Mouse (Mus musculus): ENCODE measurements around the gene Fam206a. TPM values are rescaled to one million over a fixed set of nuclear protein-coding genes. Genes with fewer than 3 reads are reported as not detected.

The Fam206a gene
- polyA plus RNA-seq, 1 experiment from 2014 or later: 30.8 TPM

GRCm38 (mm10) chr4:56802669-56803150 lies 565 bp downstream of the Fam206a start:
- WGBS: 2% methylated on average over 25 of the region's 25 CpGs
- Histone ChIP-seq H3K9ac (ENCODE audit: low read length) (peak overlapping the region; percentile 82), H3K36me3 (ENCODE audit: control insufficient read depth, insufficient read depth, low read length) (no peaks in the 10 kb centered on the region; the same call in 1 of the 2 replicates), H3K27me3 (ENCODE audit: control insufficient read depth, insufficient read depth, low read length) (no peaks in the 10 kb centered on the region), H3K27ac (ENCODE audit: low read depth, low read length) (peak overlapping the region; percentile 57), H3K4me1 (replicated peaks; ENCODE audit: control insufficient read depth, insufficient read depth, low read length) (peaks cover 2% of the 10 kb centered on the region; the same call in 1 of the 2 replicates), H3K4me3 (ENCODE audit: low read depth, low read length) (peak overlapping the region; percentile 90), H3K4me2 (ENCODE audit: low read depth, low read length, severe bottlenecking) (peak overlapping the region; percentile 62), H3K9me3 (ENCODE audit: control insufficient read depth, low read length) (no peaks in the 10 kb centered on the region)
- ATAC-seq (replicated peaks; ENCODE audit: low FRiP score): peak; percentile 29; the same call in 1 of the 2 replicates
- no peak for DNase-seq (ENCODE audit: low spot score)

GRCm38 (mm10) chr4:56809050-56809449 lies 6.9 kb downstream of the Fam206a start:
- Histone ChIP-seq H3K4me1 (replicated peaks; ENCODE audit: control insufficient read depth, insufficient read depth, low read length) (no peaks in the 10 kb centered on the region), H3K27me3 (ENCODE audit: control insufficient read depth, insufficient read depth, low read length) (no peaks in the 10 kb centered on the region), H3K27ac (ENCODE audit: low read depth, low read length) (no peak overlapping the region), H3K4me2 (ENCODE audit: low read depth, low read length, severe bottlenecking) (no peak overlapping the region), H3K4me3 (ENCODE audit: low read depth, low read length) (no peak overlapping the region), H3K9ac (ENCODE audit: low read length) (no peak overlapping the region), H3K9me3 (ENCODE audit: control insufficient read depth, low read length) (no peaks in the 10 kb centered on the region), H3K36me3 (ENCODE audit: control insufficient read depth, insufficient read depth, low read length) (no peaks in the 10 kb centered on the region; the same call in 1 of the 2 replicates)
- DNase-seq (ENCODE audit: low spot score) (no peak), ATAC-seq (replicated peaks; ENCODE audit: low FRiP score) (no peak)
- WGBS: 79% methylated on average over 4 of the region's 4 CpGs

DNA sequence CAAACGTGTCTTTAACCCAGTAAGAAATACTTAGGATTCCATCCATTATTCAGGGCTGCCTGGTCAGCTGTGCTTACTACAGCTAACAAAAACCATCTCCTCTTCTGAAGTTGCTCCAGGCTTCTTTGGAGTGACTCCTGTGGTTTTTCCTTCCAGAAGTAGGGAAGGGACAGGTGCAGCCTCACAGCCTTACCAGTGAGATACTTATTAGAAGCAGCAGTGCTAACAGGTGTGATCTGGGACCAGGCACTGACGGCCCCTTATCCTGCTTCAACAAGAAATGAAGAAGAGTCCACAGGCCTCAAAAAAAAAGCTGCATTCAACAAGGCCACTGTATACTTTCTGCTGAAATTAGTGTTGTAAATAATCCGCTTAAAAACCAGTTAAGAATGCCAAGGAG lies 9.5 kb downstream of the Fam206a start:
- ATAC-seq (replicated peaks; ENCODE audit: low FRiP score): no peak
- Histone ChIP-seq H3K9me3 (ENCODE audit: control insufficient read depth, low read length) (no peaks in the 10 kb centered on the region), H3K36me3 (ENCODE audit: control insufficient read depth, insufficient read depth, low read length) (no peaks in the 10 kb centered on the region; the same call in 1 of the 2 replicates), H3K4me3 (ENCODE audit: low read depth, low read length) (no peak overlapping the region), H3K9ac (ENCODE audit: low read length) (no peak overlapping the region), H3K27me3 (ENCODE audit: control insufficient read depth, insufficient read depth, low read length) (no peaks in the 10 kb centered on the region), H3K4me1 (replicated peaks; ENCODE audit: control insufficient read depth, insufficient read depth, low read length) (no peaks in the 10 kb centered on the region), H3K27ac (ENCODE audit: low read depth, low read length) (no peak overlapping the region), H3K4me2 (ENCODE audit: low read depth, low read length, severe bottlenecking) (no peak overlapping the region)
- WGBS: 66% methylated on average over 3 of the region's 3 CpGs
- no peak for DNase-seq (ENCODE audit: low spot score)

GRCm38 (mm10) chr4:56812096-56812495 lies 10.0 kb downstream of the Fam206a start:
- Histone ChIP-seq H3K4me3 (ENCODE audit: low read depth, low read length) (no peak overlapping the region), H3K9ac (ENCODE audit: low read length) (no peak overlapping the region), H3K4me1 (replicated peaks; ENCODE audit: control insufficient read depth, insufficient read depth, low read length) (no peaks in the 10 kb centered on the region), H3K27ac (ENCODE audit: low read depth, low read length) (no peak overlapping the region), H3K9me3 (ENCODE audit: control insufficient read depth, low read length) (no peaks in the 10 kb centered on the region), H3K36me3 (ENCODE audit: control insufficient read depth, insufficient read depth, low read length) (no peaks in the 10 kb centered on the region; the same call in 1 of the 2 replicates), H3K4me2 (ENCODE audit: low read depth, low read length, severe bottlenecking) (no peak overlapping the region), H3K27me3 (ENCODE audit: control insufficient read depth, insufficient read depth, low read length) (no peaks in the 10 kb centered on the region)
- DNase-seq (ENCODE audit: low spot score) (no peak), ATAC-seq (replicated peaks; ENCODE audit: low FRiP score) (no peak)
- WGBS: 92% methylated on average over 4 of the region's 4 CpGs

DNA sequence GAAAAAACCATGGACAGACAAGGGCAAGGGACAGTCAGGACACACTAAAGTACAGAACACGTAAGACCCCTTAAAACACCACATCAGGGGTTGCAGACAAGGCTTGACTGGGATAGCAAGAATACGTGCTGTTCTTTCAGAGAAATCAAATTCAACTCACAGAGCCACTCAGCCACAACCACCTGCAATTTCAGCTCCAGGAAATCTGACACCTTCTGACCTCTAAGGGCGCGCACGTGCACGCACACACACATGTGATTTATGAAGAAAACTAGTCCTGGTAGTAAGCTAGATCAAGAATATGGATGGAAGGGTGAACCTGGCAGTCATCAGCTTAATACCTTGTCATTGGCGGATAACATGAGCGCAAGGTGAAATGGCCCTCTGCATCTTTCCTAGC lies 13.0 kb downstream of the Fam206a start:
- no peak for DNase-seq (ENCODE audit: low spot score)
- Histone ChIP-seq H3K27me3 (ENCODE audit: control insufficient read depth, insufficient read depth, low read length) (no peaks in the 10 kb centered on the region), H3K9ac (ENCODE audit: low read length) (no peak overlapping the region), H3K36me3 (ENCODE audit: control insufficient read depth, insufficient read depth, low read length) (no peaks in the 10 kb centered on the region; the same call in 1 of the 2 replicates), H3K4me2 (ENCODE audit: low read depth, low read length, severe bottlenecking) (no peak overlapping the region), H3K27ac (ENCODE audit: low read depth, low read length) (no peak overlapping the region), H3K4me1 (replicated peaks; ENCODE audit: control insufficient read depth, insufficient read depth, low read length) (no peaks in the 10 kb centered on the region), H3K4me3 (ENCODE audit: low read depth, low read length) (no peak overlapping the region), H3K9me3 (ENCODE audit: control insufficient read depth, low read length) (no peaks in the 10 kb centered on the region)
- 87% methylated on average over 8 of the region's 8 CpGs for WGBS
- ATAC-seq (replicated peaks; ENCODE audit: low FRiP score): no peak

- no peak for DNase-seq (ENCODE audit: low spot score)
- H3K4me1 ChIP-seq (replicated peaks; ENCODE audit: control insufficient read depth, insufficient read depth, low read length): no peaks in the 10 kb centered on the region
- H3K4me2 ChIP-seq (ENCODE audit: low read depth, low read length, severe bottlenecking): no peak overlapping the region
- no peak for ATAC-seq (replicated peaks; ENCODE audit: low FRiP score)
- H3K36me3 ChIP-seq (ENCODE audit: control insufficient read depth, insufficient read depth, low read length): no peaks in the 10 kb centered on the region; the same call in 1 of the 2 replicates
- no peak overlapping the region for H3K27ac ChIP-seq (ENCODE audit: low read depth, low read length)
- H3K4me3 ChIP-seq (ENCODE audit: low read depth, low read length): no peak overlapping the region
- H3K9ac ChIP-seq (ENCODE audit: low read length): no peak overlapping the region
- no peaks in the 10 kb centered on the region for H3K9me3 ChIP-seq (ENCODE audit: control insufficient read depth, low read length)
- H3K27me3 ChIP-seq (ENCODE audit: control insufficient read depth, insufficient read depth, low read length): no peaks in the 10 kb centered on the region
These were observed 17.9 kb downstream of the Fam206a start for GRCm38 (mm10) chr4:56820017-56820550.

DNA sequence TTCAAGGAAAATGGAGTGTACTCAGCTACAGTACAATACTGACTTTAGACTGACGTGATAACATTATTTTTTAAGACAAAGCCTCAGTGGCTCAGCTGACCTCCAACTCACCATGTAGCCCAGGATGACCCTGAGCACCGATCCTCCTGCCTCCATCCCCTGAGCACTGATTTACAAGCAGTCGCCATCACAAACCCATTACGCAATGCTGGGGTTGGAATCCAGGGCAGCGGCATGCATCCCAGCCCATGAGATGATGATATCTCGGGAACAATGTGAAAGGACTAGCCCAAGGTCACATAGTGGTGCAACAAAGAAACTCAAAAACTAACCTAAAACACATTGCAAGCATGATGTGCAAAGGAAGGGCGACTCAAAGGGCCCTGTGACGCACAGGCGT lies 22.1 kb downstream of the Fam206a start:
- H3K4me1 ChIP-seq (replicated peaks; ENCODE audit: control insufficient read depth, insufficient read depth, low read length): no peaks in the 10 kb centered on the region
- H3K9me3 ChIP-seq (ENCODE audit: control insufficient read depth, low read length): no peaks in the 10 kb centered on the region
- H3K27ac ChIP-seq (ENCODE audit: low read depth, low read length): no peak overlapping the region
- DNase-seq (ENCODE audit: low spot score) (no peak), ATAC-seq (replicated peaks; ENCODE audit: low FRiP score) (no peak)
- H3K36me3 ChIP-seq (ENCODE audit: control insufficient read depth, insufficient read depth, low read length): no peaks in the 10 kb centered on the region
- WGBS: 92% methylated on average over 9 of the region's 9 CpGs
- no peak overlapping the region for H3K4me3 ChIP-seq (ENCODE audit: low read depth, low read length)
- no peak overlapping the region for H3K9ac ChIP-seq (ENCODE audit: low read length)
- H3K27me3 ChIP-seq (ENCODE audit: control insufficient read depth, insufficient read depth, low read length): no peaks in the 10 kb centered on the region
- no peak overlapping the region for H3K4me2 ChIP-seq (ENCODE audit: low read depth, low read length, severe bottlenecking)

DNA sequence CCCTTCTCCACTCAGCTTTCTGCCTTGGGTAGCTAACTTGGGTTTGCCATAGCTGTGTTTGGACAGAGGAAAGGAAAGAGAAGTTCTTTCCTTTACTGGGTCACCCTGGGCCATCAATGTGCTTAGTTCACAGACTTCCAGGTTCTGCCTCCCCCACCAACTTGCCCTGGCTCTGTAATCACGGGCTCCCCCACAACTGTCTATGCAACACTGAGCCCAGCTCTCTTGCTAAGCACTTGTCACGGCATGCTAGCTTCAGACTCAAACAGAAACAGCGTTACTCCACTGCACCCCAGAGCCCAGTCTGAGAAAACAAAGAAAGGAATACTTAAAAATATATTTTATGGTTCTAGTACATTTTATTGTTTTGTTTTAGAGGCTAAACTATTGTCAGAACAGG lies 26.8 kb downstream of the Fam206a start:
- Histone ChIP-seq H3K9ac (ENCODE audit: low read length) (no peak overlapping the region), H3K4me1 (replicated peaks; ENCODE audit: control insufficient read depth, insufficient read depth, low read length) (0 out of 2 replicates have a peak, but pooled peaks cover 2% of the 10 kb centered on the region), H3K4me2 (ENCODE audit: low read depth, low read length, severe bottlenecking) (no peak overlapping the region), H3K9me3 (ENCODE audit: control insufficient read depth, low read length) (no peaks in the 10 kb centered on the region), H3K27me3 (ENCODE audit: control insufficient read depth, insufficient read depth, low read length) (no peaks in the 10 kb centered on the region), H3K36me3 (ENCODE audit: control insufficient read depth, insufficient read depth, low read length) (no peaks in the 10 kb centered on the region; the same call in 1 of the 2 replicates), H3K27ac (ENCODE audit: low read depth, low read length) (no peak overlapping the region), H3K4me3 (ENCODE audit: low read depth, low read length) (no peak overlapping the region)
- WGBS: 82% methylated on average over 3 of the region's 3 CpGs
- ATAC-seq (replicated peaks; ENCODE audit: low FRiP score) (no peak), DNase-seq (ENCODE audit: low spot score) (no peak)

GRCm38 (mm10) chr4:56829511-56829921 lies 27.4 kb downstream of the Fam206a start:
- ATAC-seq (replicated peaks; ENCODE audit: low FRiP score) (peak; percentile 67), DNase-seq (ENCODE audit: low spot score) (peak; percentile 57)
- H3K36me3 ChIP-seq (ENCODE audit: control insufficient read depth, insufficient read depth, low read length): no peaks in the 10 kb centered on the region; the same call in 1 of the 2 replicates
- H3K9me3 ChIP-seq (ENCODE audit: control insufficient read depth, low read length): no peaks in the 10 kb centered on the region
- H3K27me3 ChIP-seq (ENCODE audit: control insufficient read depth, insufficient read depth, low read length): no peaks in the 10 kb centered on the region
- H3K4me3 ChIP-seq (ENCODE audit: low read depth, low read length): no peak overlapping the region
- H3K4me2 ChIP-seq (ENCODE audit: low read depth, low read length, severe bottlenecking): no peak overlapping the region
- no peak overlapping the region for H3K9ac ChIP-seq (ENCODE audit: low read length)
- 0 out of 2 replicates have a peak, but pooled peaks cover 2% of the 10 kb centered on the region for H3K4me1 ChIP-seq (replicated peaks; ENCODE audit: control insufficient read depth, insufficient read depth, low read length)
- WGBS: 53% methylated on average over 7 of the region's 7 CpGs
- H3K27ac ChIP-seq (ENCODE audit: low read depth, low read length): peak overlapping the region; percentile 48; the same call in 1 of the 2 replicates

Measured in forebrain, embryonic 11.5 days (tissue).